ENCODE assay signal across 11 mouse cellular contexts in genomic region chr7:72193304-72193703, GRCm38 (mm10).
A peak's percentile ranks its signal among the peaks of the same experiment; 100 is the strongest.
DNase-seq lines count a peak whose midpoint lies in the region; ATAC-seq and TF ChIP-seq lines count a peak whose summit lies in the region.
"Had no signal": no experiment of that assay in that cellular context is flagged by ENCODE, and none has a peak within 500 bp of the region (broad histone marks: within the 10 kb centered on the region; RNA-seq: fewer than 3 reads in every experiment).

No protein-coding gene starts in this region.

- H3K9me3 ChIP-seq in kidney, embryonic 14.5 days (ENCODE audit: control insufficient read depth, low read length): no peaks in the 10 kb centered on the region
- H3K9me3 ChIP-seq in ES-Bruce4 (replicated peaks; ENCODE audit: control insufficient read depth, insufficient read depth, low read length, poor library complexity, severe bottlenecking): no peaks in the 10 kb centered on the region
- H3K9me3 ChIP-seq: embryonic facial prominence, embryonic 13.5 days; limb, embryonic 12.5 days; midbrain, embryonic 10.5 days had no signal

- no peak overlapping the region for H3K9ac ChIP-seq in kidney, embryonic 14.5 days (ENCODE audit: low read depth, low read length)
- no peak overlapping the region for H3K9ac ChIP-seq in ES-Bruce4 (ENCODE audit: low read depth, poor library complexity, severe bottlenecking)
- H3K9ac ChIP-seq: embryonic facial prominence, embryonic 13.5 days; limb, embryonic 12.5 days had no signal

- no peaks in the 10 kb centered on the region for H3K4me1 ChIP-seq in kidney, embryonic 14.5 days (ENCODE audit: control insufficient read depth, insufficient read depth, low read length)
- H3K4me1 ChIP-seq in ES-Bruce4 (ENCODE audit: control insufficient read depth, insufficient read depth, low read length): no peaks in the 10 kb centered on the region
- H3K4me1 ChIP-seq: limb, embryonic 12.5 days; midbrain, embryonic 10.5 days had no signal

- 64% methylated on average over 1 of the region's 1 CpGs for WGBS in kidney, embryonic 14.5 days

- no peak overlapping the region for H3K4me3 ChIP-seq in gastrocnemius, adult 2 months
- no peak overlapping the region for H3K4me3 ChIP-seq in kidney, embryonic 14.5 days (ENCODE audit: low read length)
- no peak overlapping the region for H3K4me3 ChIP-seq in ES-Bruce4 (ENCODE audit: low read depth, low read length)
- H3K4me3 ChIP-seq: embryonic facial prominence, embryonic 13.5 days; limb, embryonic 12.5 days; midbrain, embryonic 10.5 days had no signal

- no peak for ATAC-seq in kidney, embryonic 14.5 days (ENCODE audit: low FRiP score, low TSS enrichment)

- H3K36me3 ChIP-seq in kidney, embryonic 14.5 days (ENCODE audit: control insufficient read depth, insufficient read depth, low read length): no peaks in the 10 kb centered on the region
- H3K36me3 ChIP-seq in ES-Bruce4 (ENCODE audit: control insufficient read depth, insufficient read depth, low read length, poor library complexity, severe bottlenecking): no peaks in the 10 kb centered on the region
- H3K36me3 ChIP-seq: embryonic facial prominence, embryonic 13.5 days; limb, embryonic 12.5 days; midbrain, embryonic 10.5 days had no signal

- no peak for DNase-seq in gastrocnemius, adult 2 months
- no peak for DNase-seq in gastrocnemius, postnatal 10 days
- DNase-seq in kidney, postnatal 14 days: peak; percentile 18
- DNase-seq in lung, postnatal 14 days: peak; percentile 5
- DNase-seq in urinary bladder, postnatal 25 days (ENCODE audit: low spot score): no peak
- no peak for DNase-seq in spleen, postnatal 4 days (ENCODE audit: low spot score in 2 of 2)

- no peak overlapping the region for H3K4me2 ChIP-seq in kidney, embryonic 14.5 days (replicated peaks; ENCODE audit: low read depth, low read length)
- H3K4me2 ChIP-seq: embryonic facial prominence, embryonic 13.5 days; limb, embryonic 12.5 days had no signal

- intact Hi-C loops in gastrocnemius, adult 2 months (cut with DNase I): no loop called here

- no peak for TF ChIP-seq EP300 in ES-Bruce4 (IDR thresholded peaks at IDR 0.05; ENCODE audit: insufficient read depth, low read depth, low read length)

- no peaks in the 10 kb centered on the region for H3K27me3 ChIP-seq in kidney, embryonic 14.5 days (ENCODE audit: control insufficient read depth, insufficient read depth, low read length)
- H3K27me3 ChIP-seq in ES-Bruce4 (ENCODE audit: control insufficient read depth, insufficient read depth, low read length, poor library complexity, severe bottlenecking): no peaks in the 10 kb centered on the region; the same call in 1 of the 2 replicates

- H3K27ac ChIP-seq in gastrocnemius, adult 2 months: no peak overlapping the region
- H3K27ac ChIP-seq in kidney, embryonic 14.5 days (ENCODE audit: low read depth, low read length): no peak overlapping the region
- no peak overlapping the region for H3K27ac ChIP-seq in ES-Bruce4 (ENCODE audit: insufficient read depth, low read length)
- H3K27ac ChIP-seq: embryonic facial prominence, embryonic 13.5 days; limb, embryonic 12.5 days; midbrain, embryonic 10.5 days had no signal

- TF ChIP-seq CTCF in gastrocnemius, adult 2 months (IDR thresholded peaks at IDR 0.05): peak; percentile 45
- TF ChIP-seq CTCF in ES-Bruce4 (IDR thresholded peaks at IDR 0.05; ENCODE audit: low read depth, low read length): peak; percentile 26

- TF ChIP-seq POLR2A in ES-Bruce4 (IDR thresholded peaks at IDR 0.05; ENCODE audit: insufficient read depth, low read length): no peak

Comparison
In these comparisons a context has a peak if more than half of its experiments do, and no peak if none do; other contexts are left out.
1. DNase-seq: peak in kidney, postnatal 14 days (single experiment) and lung, postnatal 14 days (single experiment); none in gastrocnemius, adult 2 months (single experiment), gastrocnemius, postnatal 10 days (single experiment), urinary bladder, postnatal 25 days (single experiment) and spleen, postnatal 4 days (0 of 2).